Mouse (Mus musculus) intestine, embryonic 16.5 days (tissue): ENCODE data around the gene Sec14l1. TPM values are rescaled to one million over a fixed set of nuclear protein-coding genes. Genes with fewer than 3 reads are reported as not detected.

Source experiments
- ATAC-seq: fragments of 200-750 bp; cut with Nextera tagmentation; 2 replicates; pipeline ENCODE4 v1.8.0; 2017; ENCODE audit warnings: moderate TSS enrichment, moderate library complexity
- H3K27ac ChIP-seq: fragments of 300-500 bp; sonication (generic); 2 replicates; pipeline ENCODE4 v1.5.1; 2014; ENCODE audit warnings: mild to moderate bottlenecking, low read length
- H3K27me3 ChIP-seq: fragments of 300-500 bp; sonication (generic); replicated peaks from 2 replicates; pipeline ENCODE4 v1.6.1; 2014; ENCODE audit warnings: low read length, control low read depth, mixed read lengths; ENCODE audit not compliant: control insufficient read depth, insufficient read depth
- H3K36me3 ChIP-seq: fragments of 300-500 bp; sonication (generic); 2 replicates; pipeline ENCODE4 v1.6.1; 2014; ENCODE audit warnings: low read length, control low read depth; ENCODE audit not compliant: control insufficient read depth, insufficient read depth
- H3K4me1 ChIP-seq: fragments of 300-500 bp; sonication (generic); 2 replicates; pipeline ENCODE4 v1.6.1; 2014; ENCODE audit warnings: low read length, control low read depth, mixed read lengths; ENCODE audit not compliant: control insufficient read depth, insufficient read depth
- H3K4me2 ChIP-seq: fragments of 300-500 bp; sonication (generic); 2 replicates; pipeline ENCODE4 v1.6.1; 2014; ENCODE audit warnings: low read depth, low read length, control low read depth
- H3K4me3 ChIP-seq: fragments of 300-500 bp; sonication (generic); 2 replicates; pipeline ENCODE4 v1.5.1; 2014; ENCODE audit warnings: mild to moderate bottlenecking, low read length
- H3K9ac ChIP-seq: fragments of 300-500 bp; sonication (generic); 2 replicates; pipeline ENCODE4 v1.6.1; 2014; ENCODE audit warnings: low read depth, low read length
- H3K9me3 ChIP-seq: fragments of 300-500 bp; sonication (generic); 2 replicates; pipeline ENCODE4 v1.6.1; 2016; ENCODE audit warnings: low read length, control low read depth; ENCODE audit not compliant: control insufficient read depth
- WGBS: fragments of 180-500 bp; shearing (Covaris S2); extraction: QIAGEN DNeasy Blood & Tissue Kit; methylation state at CpG from one replicate; pipeline ENCODE4 v1.1.7; 2014; 5-methylcytosine and 5-hydroxymethylcytosine counted together
- polyA plus RNA-seq: library from polyadenylated mRNA; unstranded; fragments of >200 nt; fragmentation: Nextera tagmentation; extraction: Ambion mirVana; gene quantifications from 2 replicates; pipeline ENCODE4 v1.2.1, GENCODE M21; 2015

The Sec14l1 gene
- polyA plus RNA-seq, 1 experiment from 2014 or later, result 28.5 TPM

- H3K4me1 ChIP-seq, result peaks cover 5% of the 10 kb centered on the region; the same call in 1 of the 2 replicates
- H3K27ac ChIP-seq, result no peak overlapping the region
- no peaks in the 10 kb centered on the region for H3K9me3 ChIP-seq
- H3K36me3 ChIP-seq, result 0 out of 2 replicates have a peak, but pooled peaks cover 4% of the 10 kb centered on the region
- ATAC-seq, result no peak
- no peaks in the 10 kb centered on the region for H3K27me3 ChIP-seq
- H3K4me2 ChIP-seq, result no peak overlapping the region
- H3K9ac ChIP-seq, result no peak overlapping the region
- no peak overlapping the region for H3K4me3 ChIP-seq
- WGBS, result 90% methylated on average over 12 of the region's 12 CpGs
Measured at GRCm38 (mm10) chr11:117160791-117161190, 45.8 kb downstream of the Sec14l1 start.

GRCm38 (mm10) chr11:117161574-117161973 lies 46.6 kb downstream of the Sec14l1 start:
- WGBS, result 71% methylated on average over 8 of the region's 8 CpGs
- Histone ChIP-seq H3K9ac (no peak overlapping the region), H3K27me3 (no peaks in the 10 kb centered on the region), H3K4me1 (no peaks in the 10 kb centered on the region; the same call in 1 of the 2 replicates), H3K4me2 (no peak overlapping the region), H3K9me3 (no peaks in the 10 kb centered on the region), H3K4me3 (no peak overlapping the region), H3K27ac (no peak overlapping the region), H3K36me3 (0 out of 2 replicates have a peak, but pooled peaks cover 4% of the 10 kb centered on the region)
- ATAC-seq, result no peak

DNA sequence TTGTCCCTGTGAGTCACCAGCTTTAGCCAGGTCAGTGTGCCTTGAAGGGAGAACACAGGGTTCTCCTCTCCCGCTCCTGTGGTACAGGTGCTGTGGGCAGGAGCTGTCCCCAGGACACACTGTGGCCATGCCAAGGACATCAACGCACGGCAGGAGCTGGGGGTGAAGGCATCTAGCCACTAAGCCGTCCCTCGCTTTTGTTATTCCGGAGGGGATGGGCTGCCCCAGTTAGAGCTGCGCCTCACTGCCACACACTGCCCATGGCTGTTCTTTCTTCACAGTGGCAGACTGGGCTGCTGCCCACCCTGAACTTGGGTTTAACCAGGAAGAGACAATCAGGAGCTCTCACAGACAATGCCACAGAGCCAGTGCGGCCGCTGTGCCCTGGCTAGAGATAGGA lies 48.1 kb downstream of the Sec14l1 start:
- WGBS, result 85% methylated on average over 9 of the region's 9 CpGs

DNA sequence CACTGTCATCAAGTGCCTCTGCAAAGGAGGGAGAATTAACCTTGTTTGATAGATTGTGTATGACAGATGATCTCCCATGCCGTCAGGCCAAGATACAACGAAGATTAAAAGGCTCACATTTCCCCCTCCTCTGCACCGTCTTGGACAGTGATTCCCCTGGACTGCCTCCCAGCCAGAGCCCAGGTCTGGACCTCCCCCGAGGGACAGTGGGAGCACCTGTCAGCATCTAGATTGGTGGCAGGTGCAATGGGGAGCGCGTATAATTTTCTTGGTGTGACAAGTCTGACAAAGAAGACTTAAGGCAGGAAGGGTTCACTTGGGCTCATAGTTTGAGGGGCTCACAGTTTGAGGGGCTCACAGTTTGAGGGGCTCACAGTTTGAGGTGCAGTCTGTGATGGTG lies 48.8 kb downstream of the Sec14l1 start:
- no peak for ATAC-seq
- Histone ChIP-seq H3K4me3 (no peak overlapping the region), H3K27ac (no peak overlapping the region), H3K4me2 (no peak overlapping the region), H3K9me3 (no peaks in the 10 kb centered on the region), H3K27me3 (no peaks in the 10 kb centered on the region), H3K36me3 (0 out of 2 replicates have a peak, but pooled peaks cover 4% of the 10 kb centered on the region), H3K9ac (no peak overlapping the region), H3K4me1 (no peaks in the 10 kb centered on the region; the same call in 1 of the 2 replicates)
- 82% methylated on average over 6 of the region's 6 CpGs for WGBS

More for the DNA sequence above, 48.1 kb downstream of the Sec14l1 start:
- Histone ChIP-seq H3K9ac (no peak overlapping the region), H3K4me3 (no peak overlapping the region), H3K9me3 (no peaks in the 10 kb centered on the region), H3K27me3 (no peaks in the 10 kb centered on the region), H3K27ac (no peak overlapping the region), H3K4me2 (no peak overlapping the region), H3K36me3 (0 out of 2 replicates have a peak, but pooled peaks cover 4% of the 10 kb centered on the region), H3K4me1 (no peaks in the 10 kb centered on the region; the same call in 1 of the 2 replicates)
- no peak for ATAC-seq

GRCm38 (mm10) chr11:117168278-117169087 lies 53.5 kb downstream of the Sec14l1 start:
- Histone ChIP-seq H3K4me2 (no peak overlapping the region), H3K4me1 (no peaks in the 10 kb centered on the region), H3K36me3 (no peaks in the 10 kb centered on the region), H3K27ac (no peak overlapping the region), H3K9ac (no peak overlapping the region), H3K27me3 (no peaks in the 10 kb centered on the region), H3K9me3 (no peaks in the 10 kb centered on the region), H3K4me3 (no peak overlapping the region)
- 77% methylated on average over 20 of the region's 20 CpGs for WGBS
- ATAC-seq, result no peak

DNA sequence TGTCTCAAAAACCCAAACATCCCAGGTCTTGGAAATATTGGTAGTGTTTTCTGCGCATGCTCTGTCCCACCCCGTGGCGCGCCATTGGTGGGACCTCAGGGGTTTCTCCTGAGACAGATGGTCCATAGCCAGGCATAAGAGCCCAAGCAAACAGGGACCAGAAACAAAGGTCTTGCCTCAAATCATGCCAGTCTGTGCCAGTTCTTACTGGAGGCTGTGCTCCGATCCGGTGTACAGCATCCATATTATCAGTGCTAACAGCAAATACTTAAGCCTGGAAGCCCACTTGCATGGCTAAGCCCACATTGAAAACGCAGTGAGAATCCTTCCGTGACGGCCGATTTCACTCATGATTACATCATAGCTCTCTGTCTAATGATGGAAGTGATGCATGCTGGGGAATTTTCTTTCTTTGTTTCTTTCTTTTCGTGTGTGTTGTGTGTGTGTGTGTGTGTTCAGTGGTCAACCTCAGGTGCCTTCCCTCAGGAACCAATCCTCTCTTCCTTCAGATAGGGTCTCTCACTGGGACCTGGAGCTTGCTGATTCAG lies 54.2 kb downstream of the Sec14l1 start:
- Histone ChIP-seq H3K4me1 (no peaks in the 10 kb centered on the region), H3K4me3 (no peak overlapping the region), H3K9ac (no peak overlapping the region), H3K4me2 (no peak overlapping the region), H3K36me3 (no peaks in the 10 kb centered on the region), H3K27ac (no peak overlapping the region), H3K27me3 (no peaks in the 10 kb centered on the region), H3K9me3 (no peaks in the 10 kb centered on the region)
- 92% methylated on average over 11 of the region's 11 CpGs for WGBS
- ATAC-seq, result no peak

- H3K36me3 ChIP-seq, result no peaks in the 10 kb centered on the region
- H3K27me3 ChIP-seq, result no peaks in the 10 kb centered on the region
- no peak overlapping the region for H3K4me2 ChIP-seq
- H3K27ac ChIP-seq, result no peak overlapping the region
- no peak for ATAC-seq
- no peaks in the 10 kb centered on the region for H3K9me3 ChIP-seq
- WGBS, result 92% methylated on average over 19 of the region's 19 CpGs
- H3K9ac ChIP-seq, result no peak overlapping the region
- no peak overlapping the region for H3K4me3 ChIP-seq
- H3K4me1 ChIP-seq, result peaks cover 2% of the 10 kb centered on the region; the same call in 1 of the 2 replicates
Measured at GRCm38 (mm10) chr11:117169801-117170565, 55.0 kb downstream of the Sec14l1 start.

DNA sequence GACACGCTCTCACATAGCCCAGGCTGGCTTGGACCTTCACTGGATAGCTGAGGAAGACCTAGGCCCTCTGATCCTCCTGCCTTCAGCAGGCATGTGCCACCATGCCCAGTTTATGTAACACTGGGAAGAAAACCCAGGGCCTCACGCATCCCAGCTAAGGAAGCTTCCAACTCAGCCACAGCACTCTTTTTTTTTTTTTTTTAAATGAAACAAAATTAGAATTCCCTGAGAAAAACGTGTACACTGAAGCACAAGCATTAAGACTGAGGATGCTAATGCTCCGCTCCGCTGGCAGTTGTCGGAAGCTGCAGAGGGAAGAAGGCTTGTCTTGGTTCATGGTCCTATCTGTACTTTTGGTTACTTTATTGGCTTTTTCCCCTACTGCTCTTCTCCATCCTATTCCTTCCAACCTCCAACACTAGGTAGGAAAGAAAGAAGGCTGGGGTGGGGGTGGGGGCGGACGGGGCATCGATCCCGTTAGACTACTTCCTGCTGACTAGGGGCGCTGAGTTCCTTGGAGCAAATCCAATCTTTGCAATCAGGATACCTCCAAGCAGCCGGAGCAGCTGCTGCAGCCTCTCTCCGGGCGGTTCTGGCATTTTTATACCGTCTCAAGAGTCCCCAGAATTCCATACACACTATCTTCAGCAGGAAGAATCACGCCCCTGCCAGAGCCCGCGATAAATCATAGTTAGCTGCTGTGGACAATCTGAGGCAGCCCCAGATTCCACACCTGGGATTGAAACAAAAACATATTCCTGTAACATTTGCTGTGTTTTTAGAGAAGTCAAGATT lies 59.3 kb downstream of the Sec14l1 start:
- Histone ChIP-seq H3K4me2 (peak overlapping the region; percentile 55), H3K9ac (peak overlapping the region; percentile 63), H3K27me3 (no peaks in the 10 kb centered on the region), H3K9me3 (no peaks in the 10 kb centered on the region), H3K27ac (peak overlapping the region; percentile 82), H3K4me3 (peak overlapping the region; percentile 44), H3K36me3 (no peaks in the 10 kb centered on the region), H3K4me1 (peaks cover 18% of the 10 kb centered on the region)
- no peak for ATAC-seq
- WGBS, result 25% methylated on average over 18 of the region's 18 CpGs
